In genomic region chr14:48990471-48991143, GRCm38 (mm10) we compare ENCODE assay signal across 9 mouse cellular contexts.
A peak's percentile ranks its signal among the peaks of the same experiment; 100 is the strongest.
DNase-seq lines count a peak whose midpoint lies in the region; ATAC-seq lines count a peak whose summit lies in the region.
"Had no signal": no experiment of that assay in that cellular context is flagged by ENCODE, and none has a peak within 500 bp of the region (broad histone marks: within the 10 kb centered on the region; RNA-seq: fewer than 3 reads in every experiment).

No protein-coding gene starts in this region.

- DNase-seq in liver = peak; percentile 36
- DNase-seq in forebrain, embryonic 10.5 days (ENCODE audit: extremely low spot score, low spot score) = peak; percentile 80
- DNase-seq in limb, embryonic 10.5 days (ENCODE audit: low spot score) = peak; percentile 62
- DNase-seq in telencephalon, adult 2 months (ENCODE audit: low read depth, low spot score) = peak; percentile 85

- H3K9me3 ChIP-seq in liver, embryonic 12.5 days (replicated peaks) = no peaks in the 10 kb centered on the region
- H3K9me3 ChIP-seq in forebrain, embryonic 10.5 days = no peaks in the 10 kb centered on the region
- H3K9me3 ChIP-seq in heart, embryonic 13.5 days = no peaks in the 10 kb centered on the region
- H3K9me3 ChIP-seq in kidney, embryonic 14.5 days (ENCODE audit: control insufficient read depth, low read length) = no peaks in the 10 kb centered on the region
- H3K9me3 ChIP-seq in limb, embryonic 10.5 days (replicated peaks) = no peaks in the 10 kb centered on the region
- H3K9me3 ChIP-seq in midbrain, embryonic 16.5 days (replicated peaks; ENCODE audit: control insufficient read depth, low read length, poor library complexity, severe bottlenecking) = no peaks in the 10 kb centered on the region; the same call in 1 of the 2 replicates

- H3K27ac ChIP-seq in liver, embryonic 12.5 days = no peak overlapping the region
- peak overlapping the region; percentile 79 for H3K27ac ChIP-seq in forebrain, embryonic 10.5 days
- H3K27ac ChIP-seq in heart, embryonic 13.5 days (replicated peaks) = no peak overlapping the region; the same call in 1 of the 2 replicates
- no peak overlapping the region for H3K27ac ChIP-seq in kidney, embryonic 14.5 days (ENCODE audit: low read depth, low read length)
- H3K27ac ChIP-seq in limb, embryonic 10.5 days = 0 out of 2 replicates have a peak overlapping the region, but pooled peaks have one; percentile 31
- H3K27ac ChIP-seq in midbrain, embryonic 16.5 days (ENCODE audit: low read length) = peak overlapping the region; percentile 56

- no peaks in the 10 kb centered on the region; the same call in 1 of the 2 replicates for H3K27me3 ChIP-seq in liver, embryonic 12.5 days (replicated peaks)
- peaks cover 14% of the 10 kb centered on the region for H3K27me3 ChIP-seq in forebrain, embryonic 10.5 days (ENCODE audit: poor library complexity, severe bottlenecking)
- peaks cover 6% of the 10 kb centered on the region; the same call in 1 of the 2 replicates for H3K27me3 ChIP-seq in heart, embryonic 13.5 days (replicated peaks)
- H3K27me3 ChIP-seq in kidney, embryonic 14.5 days (ENCODE audit: control insufficient read depth, insufficient read depth, low read length) = peaks cover 6% of the 10 kb centered on the region; the same call in 1 of the 2 replicates
- 0 out of 2 replicates have a peak, but pooled peaks cover 6% of the 10 kb centered on the region for H3K27me3 ChIP-seq in limb, embryonic 10.5 days (ENCODE audit: low read depth, poor library complexity, severe bottlenecking)
- H3K27me3 ChIP-seq in midbrain, embryonic 16.5 days (ENCODE audit: control insufficient read depth, insufficient read depth, low read depth, low read length) = no peaks in the 10 kb centered on the region; the same call in 1 of the 2 replicates

- no peaks in the 10 kb centered on the region for H3K4me1 ChIP-seq in liver, embryonic 12.5 days
- peaks cover 40% of the 10 kb centered on the region for H3K4me1 ChIP-seq in forebrain, embryonic 10.5 days
- peaks cover 17% of the 10 kb centered on the region for H3K4me1 ChIP-seq in heart, embryonic 13.5 days
- H3K4me1 ChIP-seq in kidney, embryonic 14.5 days (ENCODE audit: control insufficient read depth, insufficient read depth, low read length) = no peaks in the 10 kb centered on the region
- H3K4me1 ChIP-seq in limb, embryonic 10.5 days = peaks cover 4% of the 10 kb centered on the region; the same call in 1 of the 2 replicates
- peaks cover 16% of the 10 kb centered on the region for H3K4me1 ChIP-seq in midbrain, embryonic 16.5 days (ENCODE audit: control insufficient read depth, insufficient read depth, low read length)

- H3K4me3 ChIP-seq in liver, embryonic 12.5 days = no peak overlapping the region
- H3K4me3 ChIP-seq in forebrain, embryonic 10.5 days = peak overlapping the region; percentile 36
- peak overlapping the region; percentile 42 for H3K4me3 ChIP-seq in heart, embryonic 13.5 days
- peak overlapping the region; percentile 16; the same call in 1 of the 2 replicates for H3K4me3 ChIP-seq in kidney, embryonic 14.5 days (ENCODE audit: low read length)
- H3K4me3 ChIP-seq in limb, embryonic 10.5 days = peak overlapping the region; percentile 33
- peak overlapping the region; percentile 6; the same call in 1 of the 2 replicates for H3K4me3 ChIP-seq in midbrain, embryonic 16.5 days (ENCODE audit: low read depth, low read length)
- H3K4me3 ChIP-seq: erythroblast, embryonic 14.5 days had no signal

- no peak overlapping the region for H3K9ac ChIP-seq in liver, embryonic 12.5 days
- H3K9ac ChIP-seq in heart, embryonic 13.5 days = peak overlapping the region; percentile 67
- peak overlapping the region; percentile 23; the same call in 1 of the 2 replicates for H3K9ac ChIP-seq in kidney, embryonic 14.5 days (ENCODE audit: low read depth, low read length)
- H3K9ac ChIP-seq in midbrain, embryonic 16.5 days (ENCODE audit: low read depth, low read length) = no peak overlapping the region

- ATAC-seq in liver, embryonic 12.5 days = no peak
- ATAC-seq in heart, embryonic 13.5 days (ENCODE audit: extremely low read depth, insufficient number of reproducible peaks, low FRiP score, low TSS enrichment) = no peak
- peak; percentile 66; the same call in 1 of the 2 replicates for ATAC-seq in kidney, embryonic 14.5 days (ENCODE audit: low FRiP score, low TSS enrichment)
- peak; percentile 95 for ATAC-seq in midbrain, embryonic 16.5 days

- no peaks in the 10 kb centered on the region for H3K36me3 ChIP-seq in liver, embryonic 12.5 days
- H3K36me3 ChIP-seq in forebrain, embryonic 10.5 days (replicated peaks) = no peaks in the 10 kb centered on the region
- no peaks in the 10 kb centered on the region for H3K36me3 ChIP-seq in heart, embryonic 13.5 days
- H3K36me3 ChIP-seq in kidney, embryonic 14.5 days (ENCODE audit: control insufficient read depth, insufficient read depth, low read length) = no peaks in the 10 kb centered on the region
- H3K36me3 ChIP-seq in limb, embryonic 10.5 days = no peaks in the 10 kb centered on the region
- H3K36me3 ChIP-seq in midbrain, embryonic 16.5 days (ENCODE audit: control insufficient read depth, insufficient read depth, low read length) = no peaks in the 10 kb centered on the region

- H3K4me2 ChIP-seq in liver, embryonic 12.5 days = no peak overlapping the region; the same call in 1 of the 2 replicates
- peak overlapping the region; percentile 73 for H3K4me2 ChIP-seq in heart, embryonic 13.5 days
- peak overlapping the region; percentile 39 for H3K4me2 ChIP-seq in kidney, embryonic 14.5 days (replicated peaks; ENCODE audit: low read depth, low read length)
- peak overlapping the region; percentile 51 for H3K4me2 ChIP-seq in midbrain, embryonic 16.5 days (ENCODE audit: low read length)

- WGBS in liver, embryonic 12.5 days (ENCODE audit: insufficient replicate concordance) = 32% methylated on average over 17 of the region's 17 CpGs
- WGBS in forebrain, embryonic 10.5 days = 10% methylated on average over 17 of the region's 17 CpGs
- WGBS in heart, embryonic 13.5 days = 17% methylated on average over 17 of the region's 17 CpGs
- WGBS in kidney, embryonic 14.5 days = 21% methylated on average over 17 of the region's 17 CpGs
- 23% methylated on average over 17 of the region's 17 CpGs for WGBS in limb, embryonic 10.5 days
- WGBS in midbrain, embryonic 16.5 days = 2% methylated on average over 17 of the region's 17 CpGs

Comparison
In these comparisons a context has a peak if more than half of its experiments do, and no peak if none do; other contexts are left out.
1. ATAC-seq: peak in kidney, embryonic 14.5 days (single experiment) and midbrain, embryonic 16.5 days (single experiment); none in liver, embryonic 12.5 days (single experiment) and heart, embryonic 13.5 days (single experiment).
2. H3K27ac ChIP-seq: peak in forebrain, embryonic 10.5 days (single experiment), limb, embryonic 10.5 days (single experiment) and midbrain, embryonic 16.5 days (single experiment); none in liver, embryonic 12.5 days (single experiment), heart, embryonic 13.5 days (single experiment) and kidney, embryonic 14.5 days (single experiment).
3. H3K9ac ChIP-seq: peak in heart, embryonic 13.5 days (single experiment) and kidney, embryonic 14.5 days (single experiment); none in liver, embryonic 12.5 days (single experiment) and midbrain, embryonic 16.5 days (single experiment).
4. Peak in every context shown above with its lines, with median percentiles within 50 percentile points of each other: DNase-seq.